Mouse (Mus musculus): ENCODE data around the gene Akap7. TPM values are rescaled to one million over a fixed set of nuclear protein-coding genes. Genes with fewer than 3 reads are reported as not detected.
"Not testable (repeated sequence)": the region's sequence is repeated elsewhere in the genome, so short reads cannot be mapped to it uniquely, and the experiment has no call there.

The Akap7 gene
- polyA plus RNA-seq, 1 experiment: 140 TPM

- Histone ChIP-seq H3K4me1 (ENCODE audit: control insufficient read depth, insufficient read depth, insufficient read length, low read length) (no peaks in the 10 kb centered on the region), H3K4me3 (ENCODE audit: insufficient read depth, low read depth, low read length) (no peak overlapping the region), H3K27ac (replicated peaks; ENCODE audit: low read depth, low read length) (no peak overlapping the region)
These were observed 107.0 kb downstream of the Akap7 start for GRCm38 (mm10) chr10:25200691-25201090.

- Histone ChIP-seq H3K4me1 (ENCODE audit: control insufficient read depth, insufficient read depth, insufficient read length, low read length) (no peaks in the 10 kb centered on the region), H3K4me3 (ENCODE audit: insufficient read depth, low read depth, low read length) (peak overlapping the region; percentile 46), H3K27ac (replicated peaks; ENCODE audit: low read depth, low read length) (no peak overlapping the region)
These were observed 107.9 kb downstream of the Akap7 start for GRCm38 (mm10) chr10:25199510-25200353.

GRCm38 (mm10) chr10:25198575-25198974, 109.1 kb downstream of the Akap7 start:
- Histone ChIP-seq H3K4me1 (ENCODE audit: control insufficient read depth, insufficient read depth, insufficient read length, low read length) (no peaks in the 10 kb centered on the region), H3K4me3 (ENCODE audit: insufficient read depth, low read depth, low read length) (no peak overlapping the region), H3K27ac (replicated peaks; ENCODE audit: low read depth, low read length) (no peak overlapping the region)

DNA sequence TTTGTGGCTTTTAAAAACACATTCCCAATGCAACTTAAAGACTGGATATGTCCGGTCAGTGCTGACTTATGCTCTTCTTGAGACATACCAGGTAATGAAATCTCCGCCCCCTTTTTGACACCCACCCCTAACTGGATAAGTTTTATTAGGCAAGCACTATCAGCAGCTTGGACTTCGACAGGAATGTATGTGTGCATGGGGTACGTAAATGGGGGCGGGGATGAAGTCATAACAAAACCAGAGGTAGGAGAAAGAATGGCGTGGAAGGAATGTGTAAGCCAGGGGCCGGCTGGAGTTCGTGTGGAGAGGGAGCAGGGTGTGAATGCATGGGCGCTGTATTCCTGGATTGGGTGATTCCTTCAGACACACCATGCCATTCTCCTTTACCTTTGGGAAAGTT, 109.6 kb downstream of the Akap7 start:
- no peak overlapping the region for H3K4me3 ChIP-seq (ENCODE audit: insufficient read depth, low read depth, low read length)
- no peaks in the 10 kb centered on the region for H3K4me1 ChIP-seq (ENCODE audit: control insufficient read depth, insufficient read depth, insufficient read length, low read length)
- H3K27ac ChIP-seq (replicated peaks; ENCODE audit: low read depth, low read length): no peak overlapping the region

DNA sequence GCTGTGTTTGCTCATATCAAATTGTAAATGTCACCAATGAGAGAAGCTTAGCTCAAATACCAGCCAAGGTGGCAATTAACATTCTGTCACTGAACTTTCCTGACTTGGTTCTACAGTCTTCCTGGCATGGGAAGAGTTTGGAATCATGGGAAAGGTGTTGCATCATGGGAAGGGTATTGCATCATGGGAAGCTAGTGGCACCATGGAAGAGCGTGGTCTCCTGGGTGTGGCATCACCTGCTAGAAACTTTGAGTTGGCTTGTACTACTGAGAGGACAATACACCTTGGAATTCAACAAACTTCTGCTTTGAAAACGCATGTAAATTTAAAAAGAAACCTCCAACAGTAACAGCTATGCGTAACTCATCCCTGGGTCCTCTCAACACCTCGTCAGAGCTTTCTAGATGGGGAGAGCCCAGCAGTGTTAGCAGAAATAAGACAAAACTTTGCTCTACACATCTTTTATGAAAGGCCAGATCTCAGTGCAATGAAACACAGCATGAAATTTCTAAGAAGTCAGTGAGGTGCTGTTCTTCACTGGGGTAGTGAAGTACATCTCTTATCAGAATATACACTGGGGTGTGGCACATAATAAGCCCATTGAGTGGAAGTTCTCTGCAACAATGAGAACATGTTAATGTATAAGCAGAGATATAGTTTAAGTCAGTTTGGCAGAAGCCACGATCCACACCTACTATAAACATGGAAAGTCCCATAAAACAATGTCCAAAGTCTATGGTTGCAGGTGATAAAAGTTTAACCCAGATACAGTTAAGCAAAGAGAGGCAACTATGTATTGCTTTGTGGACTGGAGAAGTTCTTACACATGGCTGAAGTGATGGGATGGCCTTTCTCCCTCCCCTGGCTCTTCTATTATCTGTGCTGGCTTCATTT, 115.2 kb downstream of the Akap7 start:
- H3K27ac ChIP-seq (replicated peaks; ENCODE audit: low read depth, low read length): no peak overlapping the region
- no peak overlapping the region for H3K4me3 ChIP-seq (ENCODE audit: insufficient read depth, low read depth, low read length)
- H3K4me1 ChIP-seq (ENCODE audit: control insufficient read depth, insufficient read depth, insufficient read length, low read length): no peaks in the 10 kb centered on the region

- Histone ChIP-seq H3K27ac (replicated peaks; ENCODE audit: low read depth, low read length) (no peak overlapping the region), H3K4me3 (ENCODE audit: insufficient read depth, low read depth, low read length) (no peak overlapping the region), H3K4me1 (ENCODE audit: control insufficient read depth, insufficient read depth, insufficient read length, low read length) (no peaks in the 10 kb centered on the region)
These were observed 116.5 kb downstream of the Akap7 start for GRCm38 (mm10) chr10:25191166-25191565.

DNA sequence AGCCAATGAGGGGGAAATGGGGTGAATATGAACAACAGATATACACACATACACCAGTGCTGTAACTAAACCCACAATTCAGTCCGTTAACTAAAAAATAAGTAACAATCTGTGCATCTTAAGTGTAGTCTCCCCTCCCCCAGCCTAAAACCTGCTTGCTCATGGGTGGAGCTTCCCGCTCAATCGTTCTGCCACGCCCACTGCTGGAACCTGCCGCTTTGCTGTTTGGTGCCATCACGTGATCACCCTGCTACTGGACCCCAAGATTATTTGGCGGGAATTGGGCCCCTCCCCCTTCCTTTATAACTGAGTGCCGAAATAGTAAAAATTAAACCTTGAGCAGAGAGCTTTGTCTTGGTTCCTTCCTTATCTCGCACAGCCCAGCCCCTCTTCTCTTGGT, 121.4 kb downstream of the Akap7 start:
- H3K4me1 ChIP-seq (ENCODE audit: control insufficient read depth, insufficient read depth, insufficient read length, low read length); H3K4me3 ChIP-seq (ENCODE audit: insufficient read depth, low read depth, low read length); H3K27ac ChIP-seq (replicated peaks; ENCODE audit: low read depth, low read length): not testable (repeated sequence)

DNA sequence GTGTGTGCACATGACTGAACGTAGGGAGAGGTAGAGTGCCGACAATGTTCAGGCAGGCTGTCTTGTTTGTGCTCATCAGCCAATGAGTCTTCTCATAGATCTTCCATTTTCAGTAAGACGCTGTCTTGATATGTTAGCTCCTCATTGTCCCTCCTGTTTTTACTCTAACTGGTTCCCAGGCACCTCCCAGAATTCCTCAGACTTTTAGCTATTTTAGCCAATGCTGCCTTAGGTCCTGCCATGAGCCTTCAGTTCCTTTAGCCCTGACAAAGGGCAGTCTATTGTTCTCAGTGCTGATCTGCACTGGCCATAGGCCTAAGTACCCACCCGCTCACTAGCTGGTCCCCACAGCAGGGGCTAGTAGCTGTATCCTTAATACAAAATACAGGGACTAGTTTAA, 122.0 kb downstream of the Akap7 start:
- Histone ChIP-seq H3K27ac (replicated peaks; ENCODE audit: low read depth, low read length) (no peak overlapping the region), H3K4me3 (ENCODE audit: insufficient read depth, low read depth, low read length) (no peak overlapping the region), H3K4me1 (ENCODE audit: control insufficient read depth, insufficient read depth, insufficient read length, low read length) (no peaks in the 10 kb centered on the region)

- no peaks in the 10 kb centered on the region for H3K4me1 ChIP-seq (ENCODE audit: control insufficient read depth, insufficient read depth, insufficient read length, low read length)
- no peak overlapping the region for H3K27ac ChIP-seq (replicated peaks; ENCODE audit: low read depth, low read length)
- H3K4me3 ChIP-seq (ENCODE audit: insufficient read depth, low read depth, low read length): no peak overlapping the region
These were observed 122.7 kb downstream of the Akap7 start for GRCm38 (mm10) chr10:25184819-25185603.

DNA sequence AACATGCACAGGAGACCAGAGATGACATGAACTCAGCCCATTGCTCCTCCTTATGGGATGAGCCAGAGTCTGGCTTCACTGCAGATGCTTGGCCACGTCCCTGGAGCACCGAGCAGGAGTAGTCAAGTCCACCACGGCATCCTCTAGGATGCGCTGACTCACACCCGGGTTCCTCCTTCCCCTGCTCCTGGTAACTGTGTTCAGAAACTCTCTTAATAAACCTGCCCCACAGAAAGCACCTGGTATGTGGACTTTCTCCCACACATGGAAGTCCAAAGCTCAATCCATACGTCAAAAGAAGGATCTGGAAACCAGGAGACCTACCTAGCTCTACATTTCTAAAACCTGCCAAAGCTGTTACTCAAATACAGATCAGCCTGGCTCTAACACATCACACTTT, 124.4 kb downstream of the Akap7 start:
- no peak overlapping the region for H3K4me3 ChIP-seq (ENCODE audit: insufficient read depth, low read depth, low read length)
- H3K4me1 ChIP-seq (ENCODE audit: control insufficient read depth, insufficient read depth, insufficient read length, low read length): no peaks in the 10 kb centered on the region
- no peak overlapping the region for H3K27ac ChIP-seq (replicated peaks; ENCODE audit: low read depth, low read length)

GRCm38 (mm10) chr10:25179030-25179429, 128.6 kb downstream of the Akap7 start:
- H3K27ac ChIP-seq (replicated peaks; ENCODE audit: low read depth, low read length): no peak overlapping the region
- H3K4me1 ChIP-seq (ENCODE audit: control insufficient read depth, insufficient read depth, insufficient read length, low read length): no peaks in the 10 kb centered on the region
- no peak overlapping the region for H3K4me3 ChIP-seq (ENCODE audit: insufficient read depth, low read depth, low read length)

DNA sequence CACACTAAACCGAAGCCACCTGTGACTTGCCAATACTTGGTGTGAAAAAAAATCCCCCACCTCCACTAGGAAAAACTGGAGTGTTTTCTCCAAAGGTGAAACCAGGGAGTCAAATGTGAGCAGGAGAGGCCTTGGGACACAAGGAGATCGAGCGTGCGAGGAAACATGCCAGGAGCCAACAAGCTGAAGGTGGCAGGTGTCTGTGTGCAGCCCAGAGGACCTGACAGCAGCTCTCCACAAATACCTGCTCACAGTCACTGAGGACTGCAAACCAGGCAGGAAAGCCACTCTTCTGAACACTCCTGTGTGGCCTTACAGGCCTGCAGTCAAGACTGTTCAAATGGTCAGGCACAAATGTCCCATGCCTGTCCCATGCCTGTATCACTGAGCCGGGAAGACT, 130.4 kb downstream of the Akap7 start:
- H3K4me1 ChIP-seq (ENCODE audit: control insufficient read depth, insufficient read depth, insufficient read length, low read length): no peaks in the 10 kb centered on the region
- no peak overlapping the region for H3K4me3 ChIP-seq (ENCODE audit: insufficient read depth, low read depth, low read length)
- H3K27ac ChIP-seq (replicated peaks; ENCODE audit: low read depth, low read length): no peak overlapping the region

DNA sequence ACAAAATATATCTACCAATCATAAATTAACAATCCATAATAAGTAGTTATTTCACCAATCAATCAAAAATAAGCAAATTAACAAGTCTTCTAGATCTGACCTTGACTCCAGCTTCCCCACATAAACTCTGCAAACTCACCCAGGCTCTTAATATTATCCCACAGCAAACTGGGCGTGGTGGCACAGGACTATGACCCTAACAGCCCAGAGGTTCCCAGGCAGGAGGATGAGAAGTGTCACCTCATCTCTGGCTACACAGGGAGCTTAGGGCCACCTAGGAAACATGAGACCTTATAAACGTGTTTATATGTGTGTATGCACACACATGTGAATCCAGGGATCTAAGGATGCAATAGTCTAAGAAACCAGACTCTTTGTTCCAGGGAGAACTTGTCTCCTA, 132.8 kb downstream of the Akap7 start:
- Histone ChIP-seq H3K27ac (replicated peaks; ENCODE audit: low read depth, low read length) (no peak overlapping the region), H3K4me3 (ENCODE audit: insufficient read depth, low read depth, low read length) (no peak overlapping the region), H3K4me1 (ENCODE audit: control insufficient read depth, insufficient read depth, insufficient read length, low read length) (no peaks in the 10 kb centered on the region)

GRCm38 (mm10) chr10:25167365-25168194, 140.1 kb downstream of the Akap7 start:
- H3K27ac ChIP-seq (replicated peaks; ENCODE audit: low read depth, low read length): no peak overlapping the region
- no peak overlapping the region for H3K4me3 ChIP-seq (ENCODE audit: insufficient read depth, low read depth, low read length)

More at GRCm38 (mm10) chr10:25167365-25168194, 140.1 kb downstream of the Akap7 start:
- no peaks in the 10 kb centered on the region for H3K4me1 ChIP-seq (ENCODE audit: control insufficient read depth, insufficient read depth, insufficient read length, low read length)

All from brown adipose tissue, adult 24 weeks (tissue).